Mouse (Mus musculus) cerebellum, postnatal 25 days (tissue): ENCODE measurements around the gene Arid5b.

ENCODE experiments used
- DNase-seq, 2 experiments: peaks; one replicate each; pipeline ENCODE4 v3.0.0; 2021; ENCODE audit warnings: mixed read lengths in 2 of 2

The Arid5b gene

DNA sequence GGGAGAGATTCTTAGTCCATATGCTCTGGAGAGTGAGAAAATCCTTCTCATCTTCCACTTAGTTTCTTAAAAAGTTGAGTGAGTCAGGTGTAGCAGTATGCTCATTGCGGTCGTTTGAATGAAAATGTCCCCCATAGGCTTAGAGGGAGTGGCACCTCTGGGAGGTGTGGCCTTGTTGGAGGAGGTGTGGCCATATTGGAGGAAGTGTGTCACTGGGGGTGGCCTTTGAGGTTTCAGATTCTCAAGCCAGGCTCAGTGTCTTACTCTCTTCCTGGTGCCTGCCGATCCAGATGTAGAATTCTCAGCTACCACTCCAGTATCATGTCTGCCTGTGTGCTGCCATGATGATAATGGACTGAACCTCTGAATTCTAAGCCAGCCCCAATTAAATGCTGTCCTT lies 199.8 kb downstream of the Arid5b start:
- DNase-seq = no peak

DNA sequence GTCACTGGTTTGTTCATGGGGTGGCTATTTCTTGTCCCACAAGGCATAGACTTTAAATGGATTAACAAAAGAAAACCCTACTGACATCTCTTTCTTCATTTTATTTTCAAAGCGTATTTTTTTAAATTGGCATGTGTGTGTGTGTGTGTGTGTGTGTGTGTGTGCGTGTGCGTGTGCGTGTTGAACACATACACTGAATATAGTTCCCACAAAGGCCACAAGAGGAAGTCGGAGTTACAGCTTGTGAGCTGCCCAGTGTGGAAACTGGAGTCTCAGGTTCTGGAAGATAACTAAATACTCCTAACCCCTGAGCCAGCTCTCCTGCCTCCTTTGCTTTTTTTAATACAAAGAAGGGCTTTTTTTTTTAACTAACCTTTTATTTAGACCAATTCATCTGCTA lies 203.4 kb downstream of the Arid5b start:
- DNase-seq = no peak

DNA sequence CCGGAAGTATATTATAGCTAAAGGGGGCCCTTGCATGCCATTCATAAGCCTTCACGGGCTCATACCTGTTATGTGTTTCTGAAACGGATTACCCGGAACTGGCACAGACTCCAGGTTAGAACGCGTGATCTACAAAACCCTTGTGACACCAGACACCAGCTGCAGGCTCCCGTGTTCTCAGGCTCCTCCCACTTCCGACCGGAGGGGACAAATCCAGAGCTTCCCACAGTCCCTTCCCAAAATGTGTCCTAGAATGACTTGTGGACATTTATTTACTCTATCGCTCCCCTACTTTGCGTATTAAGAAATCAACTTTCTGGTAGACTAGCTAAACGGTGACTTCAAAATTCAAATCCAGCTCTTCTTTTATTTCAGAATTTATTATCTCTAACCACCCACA lies 204.2 kb downstream of the Arid5b start:
- DNase-seq = no peak

GRCm38 (mm10) chr10:68072626-68073025 lies 205.9 kb downstream of the Arid5b start:
- no peak for DNase-seq

- no peak for DNase-seq
These were observed 207.5 kb downstream of the Arid5b start for GRCm38 (mm10) chr10:68071041-68071440.

GRCm38 (mm10) chr10:68068426-68068825 lies 210.1 kb downstream of the Arid5b start:
- DNase-seq = no peak

DNA sequence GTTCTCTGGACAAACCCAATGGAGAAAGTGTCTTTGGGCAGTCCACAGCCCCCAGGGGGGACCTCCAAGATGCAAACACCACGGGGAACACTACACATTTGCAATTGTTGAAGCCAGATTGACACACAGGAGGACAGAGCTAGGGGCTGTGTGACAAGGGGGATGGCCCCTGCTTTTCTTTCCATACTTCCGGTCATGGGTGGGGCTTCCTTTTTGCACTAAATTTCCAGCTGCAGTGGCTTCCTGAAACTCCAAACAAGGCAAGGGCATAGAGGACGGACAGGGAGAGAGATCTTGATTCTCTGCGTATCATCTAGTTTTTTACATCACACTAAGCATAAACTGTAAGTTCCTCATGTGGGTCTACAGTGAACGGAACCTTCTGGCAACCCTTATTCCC lies 210.6 kb downstream of the Arid5b start:
- no peak for DNase-seq

DNA sequence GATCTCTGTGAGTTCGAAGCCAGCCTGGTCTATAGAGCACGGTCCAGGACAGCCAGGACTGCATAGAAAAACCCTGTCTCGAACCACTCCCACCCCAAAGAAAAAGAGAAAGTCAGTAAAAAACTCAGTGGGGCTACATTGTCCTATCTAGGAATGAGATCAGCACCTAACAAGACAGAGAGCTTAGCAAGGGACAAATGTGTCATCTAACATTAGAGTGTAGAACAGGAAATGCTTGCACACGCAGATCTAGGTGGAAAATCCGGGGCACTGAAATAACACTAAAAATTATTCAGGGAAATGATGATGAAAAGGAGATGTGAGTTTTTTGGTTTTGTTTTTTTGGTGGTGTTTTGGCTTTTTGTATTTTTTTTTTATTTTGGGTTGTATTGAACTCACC lies 212.4 kb downstream of the Arid5b start:
- no peak for DNase-seq

DNA sequence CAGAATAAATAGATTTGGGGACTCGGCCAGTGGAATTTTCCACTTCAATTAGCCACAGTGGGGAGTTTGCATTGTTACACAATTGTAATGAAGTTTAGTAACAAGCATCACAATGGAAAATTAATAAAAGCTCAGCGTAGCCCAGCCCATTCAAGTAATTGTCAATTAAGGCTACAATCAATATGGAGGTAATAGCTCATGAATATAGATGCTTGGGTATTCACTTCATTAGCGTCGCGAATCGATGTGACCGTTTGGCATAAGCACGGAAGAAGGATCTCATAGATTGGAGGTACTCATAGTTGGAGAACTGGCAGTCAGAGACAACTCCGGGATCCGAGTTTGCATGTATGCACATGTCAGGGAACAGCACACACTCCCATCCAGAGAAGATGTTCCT lies 214.0 kb downstream of the Arid5b start:
- DNase-seq = no peak

DNA sequence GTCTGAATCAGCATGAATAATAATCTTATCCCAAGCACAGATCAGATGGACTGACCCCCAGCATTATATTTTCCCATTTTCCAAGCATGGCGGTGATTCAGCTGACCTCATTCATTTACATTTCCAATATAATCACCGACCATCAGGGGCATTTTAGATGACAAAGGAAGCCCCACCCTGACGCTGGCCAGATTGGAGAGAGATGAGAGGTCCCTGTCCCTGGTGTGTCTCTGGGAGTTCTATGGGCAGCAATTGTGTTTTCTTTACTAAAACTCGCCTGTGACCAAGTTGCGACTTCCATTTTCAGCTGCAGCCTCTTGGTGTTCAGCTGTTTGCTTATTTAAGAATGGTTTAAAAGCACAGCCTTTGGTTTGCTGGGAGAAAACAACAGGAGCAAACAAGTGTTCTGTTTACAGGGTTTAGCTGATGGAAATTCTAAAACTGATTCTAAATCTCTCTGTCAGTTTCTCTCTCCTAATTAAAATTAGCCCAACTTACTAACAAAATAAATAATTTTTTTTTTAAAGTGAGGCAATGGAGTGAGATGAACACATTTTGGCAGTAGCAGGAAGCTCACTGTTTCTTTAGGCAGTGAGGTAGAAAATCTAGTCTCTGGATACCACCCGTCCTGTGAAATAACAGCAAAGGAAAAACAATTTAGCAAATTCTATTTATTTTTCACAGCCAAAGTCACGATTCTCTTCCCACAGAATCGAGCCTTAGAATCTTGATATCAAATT lies 214.6 kb downstream of the Arid5b start:
- no peak for DNase-seq

DNA sequence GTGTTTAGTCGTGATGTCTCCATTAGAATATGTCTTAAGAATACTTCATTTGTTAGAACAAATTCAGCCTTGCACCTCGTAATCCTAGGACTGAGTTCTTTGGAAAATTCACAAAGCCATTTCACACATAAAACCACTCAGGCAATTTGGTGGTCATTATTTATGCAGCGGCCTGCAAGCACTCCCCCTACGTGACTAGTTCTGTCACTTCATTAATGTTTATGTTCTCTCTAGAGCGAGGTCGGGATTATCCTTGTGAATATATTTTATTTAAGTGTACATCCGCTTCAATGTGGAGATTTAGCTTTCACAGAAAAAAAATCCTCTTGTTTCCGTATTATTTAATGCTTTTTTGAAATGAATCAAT lies 217.3 kb downstream of the Arid5b start:
- no peak for DNase-seq

DNA sequence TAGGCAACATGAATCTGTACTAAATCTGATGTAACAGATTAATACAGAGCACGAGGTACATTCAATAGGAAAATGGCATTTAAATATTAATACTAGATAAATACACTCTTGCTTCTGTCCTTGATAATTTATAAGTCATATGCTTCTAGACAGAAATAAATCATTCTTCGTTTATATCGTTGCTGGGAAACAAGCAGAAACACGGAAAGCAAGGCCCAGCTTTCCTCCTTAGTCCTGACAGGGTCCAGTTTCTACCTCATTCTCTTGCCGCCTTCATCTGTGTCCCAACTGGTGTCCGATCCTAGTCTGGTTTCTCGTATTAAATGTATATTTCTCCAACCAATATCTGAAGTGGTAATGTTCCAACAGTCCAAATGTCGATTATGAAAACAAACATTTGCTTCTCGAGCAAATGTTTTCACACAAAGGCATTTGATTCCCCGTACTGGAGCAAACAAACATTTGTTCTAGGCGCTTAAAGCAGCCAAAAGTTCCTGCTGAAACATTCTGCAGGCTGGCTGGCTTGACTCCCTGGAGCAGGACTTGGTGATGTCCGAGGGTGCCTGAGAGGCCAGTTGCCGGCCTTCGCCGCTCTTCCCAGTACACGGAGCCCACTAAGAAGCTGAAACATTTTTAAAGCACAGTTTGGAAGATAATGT lies 217.8 kb downstream of the Arid5b start:
- no peak for DNase-seq

DNA sequence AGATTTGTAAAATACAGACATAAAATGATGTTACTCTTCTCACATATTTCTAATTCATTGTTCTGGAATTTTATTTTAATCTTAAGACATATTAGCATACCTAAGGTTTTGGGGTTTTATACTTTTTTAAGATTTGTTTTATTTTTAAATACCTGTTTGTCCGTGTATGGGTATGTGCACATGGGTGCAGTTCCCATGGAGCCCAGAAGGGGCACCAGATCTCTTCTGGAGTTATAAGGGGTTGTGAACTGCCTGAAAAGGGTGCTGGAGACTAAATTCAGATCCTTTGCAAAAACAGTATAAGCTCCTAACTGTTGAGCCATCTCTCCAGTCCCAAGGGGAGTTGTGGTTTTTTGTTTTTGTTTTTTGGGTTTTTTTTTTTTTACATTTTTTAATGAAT lies 220.2 kb downstream of the Arid5b start:
- DNase-seq = no peak

DNA sequence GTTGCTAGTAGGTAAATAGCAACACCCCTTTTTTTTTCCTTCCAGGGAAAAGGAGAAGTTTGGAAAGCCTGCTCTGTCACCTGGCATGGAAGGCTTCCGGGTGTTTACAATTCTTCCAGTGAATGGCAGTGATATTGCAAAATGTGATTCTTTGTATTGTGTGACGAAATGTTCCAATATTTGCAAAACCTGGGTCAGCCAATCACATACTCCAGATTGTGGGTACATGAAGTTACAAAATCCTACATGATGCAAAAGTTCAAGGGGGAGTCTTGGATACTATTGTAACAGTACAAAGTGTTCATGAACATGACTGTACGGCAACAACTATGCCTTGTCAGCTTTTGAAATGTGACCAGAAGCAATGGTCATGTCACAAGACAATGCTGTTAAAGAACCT lies 220.7 kb downstream of the Arid5b start:
- no peak for DNase-seq

GRCm38 (mm10) chr10:68054706-68055105 lies 223.8 kb downstream of the Arid5b start:
- DNase-seq = no peak

DNA sequence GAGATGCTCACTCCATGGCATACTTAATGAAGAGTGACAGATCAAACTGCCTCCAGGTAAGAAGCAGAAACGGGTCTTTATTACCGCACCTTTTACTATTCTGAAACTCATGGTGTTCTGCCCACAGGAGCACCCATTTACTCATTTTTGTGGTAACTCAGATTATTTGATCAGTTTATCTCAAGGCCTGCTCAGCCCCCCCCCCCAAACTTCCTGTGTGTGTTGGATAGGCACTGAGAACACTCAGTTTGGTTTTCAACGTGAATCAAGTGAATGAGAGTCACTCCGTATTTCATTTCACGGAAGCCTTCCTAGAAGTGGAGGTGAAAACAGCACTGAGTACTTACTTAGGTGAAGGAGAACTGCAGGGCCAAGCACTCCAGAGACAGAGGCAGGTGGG lies 224.4 kb downstream of the Arid5b start:
- DNase-seq = no peak

DNA sequence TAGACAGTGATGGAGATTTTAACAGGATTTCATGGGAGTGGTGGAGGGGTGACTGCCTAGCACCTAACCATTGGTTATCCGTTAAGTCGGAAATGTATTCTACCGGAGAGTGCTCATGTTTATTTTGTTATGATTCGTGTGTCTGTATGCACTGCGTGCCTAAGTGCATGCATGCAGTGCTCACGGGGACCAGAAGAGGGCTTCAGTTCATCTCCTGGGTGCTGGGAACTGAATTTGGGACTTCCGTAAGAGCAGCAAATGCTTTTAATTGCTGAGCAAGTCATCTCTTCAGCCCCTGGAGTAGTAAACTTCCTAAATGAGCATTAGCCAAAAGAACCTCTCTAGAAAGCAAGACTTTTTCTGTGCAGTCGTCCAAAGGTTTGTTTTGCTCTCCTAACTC lies 226.2 kb downstream of the Arid5b start:
- no peak for DNase-seq

GRCm38 (mm10) chr10:68051316-68051933 lies 227.1 kb downstream of the Arid5b start:
- no peak for DNase-seq

DNA sequence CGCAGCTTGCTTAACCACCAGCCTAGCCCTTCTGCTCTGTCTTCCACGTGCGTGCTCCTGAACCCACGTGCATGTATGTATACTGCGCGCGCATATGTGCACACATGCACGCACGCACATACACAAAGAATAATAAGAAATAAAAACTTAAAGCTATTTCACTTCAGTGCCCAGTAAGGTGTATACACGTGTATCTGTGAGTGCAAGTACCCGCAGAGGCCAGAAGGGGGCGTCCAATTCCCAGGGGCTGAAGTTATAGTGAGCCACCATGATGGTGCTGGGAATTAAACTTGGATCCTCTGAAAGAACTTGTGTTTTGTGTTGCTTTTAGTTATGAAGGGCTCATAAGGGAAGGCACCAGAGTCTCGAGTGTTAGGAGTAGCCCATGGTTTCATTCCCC lies 227.7 kb downstream of the Arid5b start:
- no peak for DNase-seq

- DNase-seq = no peak
These were observed 229.8 kb downstream of the Arid5b start for GRCm38 (mm10) chr10:68048641-68049305.

DNA sequence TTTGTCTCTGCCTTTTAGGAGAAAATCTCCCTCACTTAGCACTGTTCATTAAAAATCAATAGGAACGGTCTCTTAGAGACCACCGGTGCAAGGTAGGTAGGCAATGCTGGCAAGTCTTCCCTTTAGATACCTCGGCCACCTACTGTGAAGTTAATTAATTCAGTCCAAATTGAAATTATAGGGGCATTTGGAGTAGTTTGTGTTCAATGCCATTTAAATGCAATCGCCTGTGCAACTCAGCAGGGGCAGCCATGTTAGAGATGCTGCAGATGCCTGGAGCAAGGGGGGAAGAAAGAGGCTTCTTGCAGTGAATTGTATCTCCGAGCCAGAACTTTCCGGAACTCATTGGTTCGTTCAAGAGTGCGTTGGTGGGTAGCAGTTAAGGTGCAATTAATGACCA lies 233.7 kb downstream of the Arid5b start:
- no peak for DNase-seq

DNA sequence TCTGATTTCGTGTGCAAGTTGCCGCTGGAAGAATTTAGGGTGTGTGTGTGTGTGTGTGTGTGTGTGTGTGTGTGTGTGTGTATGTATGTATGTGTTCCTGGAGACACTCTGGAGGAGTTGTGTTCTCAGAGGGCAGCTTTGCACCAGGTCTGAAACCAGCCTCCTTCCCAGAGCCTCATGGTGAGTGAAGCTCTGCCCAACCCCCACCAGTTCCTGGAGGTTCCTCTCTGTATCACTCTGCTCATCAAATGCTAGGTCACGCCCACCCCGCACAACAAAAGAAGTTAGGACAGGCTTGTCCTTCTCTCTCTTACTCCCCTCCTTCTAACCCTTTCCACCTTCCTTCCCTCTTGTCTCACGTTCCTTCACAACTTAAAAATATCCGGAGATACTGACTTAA lies 234.6 kb downstream of the Arid5b start:
- DNase-seq = no peak
